Mouse (Mus musculus) brain, embryonic 14.5 days (tissue): ENCODE measurements at regions not wholly inside any gene's neighbourhood (a gene's known extent, or its start where the extent isn't known, plus 50 kb on each side); places are given as distances from the start of the nearest gene placed in this dataset.
A peak's percentile ranks its signal among the peaks of the same experiment; 100 is the strongest.

Experiments used
- DNase-seq: peaks from one replicate; pipeline ENCODE4 v3.0.0-alpha.2; 2011; ENCODE audit warnings: low read depth
- CTCF ChIP-seq: fragments of 200-500 bp; IDR thresholded peaks from 2 replicates; pipeline ENCODE4 v1.5.1; 2012; ENCODE audit warnings: inconsistent platforms, mild to moderate bottlenecking, moderate library complexity, borderline replicate concordance; ENCODE audit not compliant: insufficient read depth, insufficient read length; ENCODE audit errors: extremely low read depth
- POLR2A ChIP-seq: fragments of 200-500 bp; IDR thresholded peaks from 2 replicates; pipeline ENCODE4 v1.6.1; 2012; ENCODE audit warnings: mild to moderate bottlenecking, inconsistent platforms, borderline replicate concordance; ENCODE audit not compliant: poor library complexity, insufficient read depth, insufficient read length, severe bottlenecking; ENCODE audit errors: extremely low read depth

- no peak for TF ChIP-seq CTCF
- TF ChIP-seq POLR2A, result no peak
Measured at GRCm38 (mm10) chr16:55379189-55379588, 81.4 kb upstream of the Zpld1 start.

GRCm38 (mm10) chr16:55378701-55379100 lies 80.9 kb upstream of the Zpld1 start:
- no peak for DNase-seq
- no peak for TF ChIP-seq CTCF
- no peak for TF ChIP-seq POLR2A

More at GRCm38 (mm10) chr16:55379189-55379588, 81.4 kb upstream of the Zpld1 start:
- DNase-seq, result no peak

- no peak for DNase-seq
- TF ChIP-seq POLR2A (no peak), CTCF (no peak)
Measured at GRCm38 (mm10) chr16:55375922-55376321, 78.1 kb upstream of the Zpld1 start.

- peak; percentile 57 for DNase-seq
- TF ChIP-seq CTCF (no peak), POLR2A (no peak)
Measured at GRCm38 (mm10) chr16:55357686-55358085, 59.9 kb upstream of the Zpld1 start.

- DNase-seq, result no peak
- no peak for TF ChIP-seq CTCF
Measured at GRCm38 (mm10) chr16:55356097-55356496, 58.3 kb upstream of the Zpld1 start.
